Mouse (Mus musculus) embryonic fibroblast, embryonic 13.5 days (primary cell): ENCODE data around the gene Svs3a. TPM values are rescaled to one million over a fixed set of nuclear protein-coding genes. Genes with fewer than 3 reads are reported as not detected.
"Not testable (repeated sequence)": the region's sequence is repeated elsewhere in the genome, so short reads cannot be mapped to it uniquely, and the experiment has no call there.

Experiments
- H3K27ac ChIP-seq: 2 replicates; pipeline ENCODE4 v1.5.1; 2012; ENCODE audit warnings: low read length, control low read depth, inconsistent platforms; ENCODE audit not compliant: insufficient read depth
- H3K4me1 ChIP-seq: 2 replicates; pipeline ENCODE4 v1.6.1; 2011; ENCODE audit warnings: low read length; ENCODE audit not compliant: control insufficient read depth, insufficient read depth
- H3K4me3 ChIP-seq: 2 replicates; pipeline ENCODE4 v1.5.1; 2011; ENCODE audit warnings: mild to moderate bottlenecking, control low read depth, low read length; ENCODE audit not compliant: insufficient read depth
- CTCF ChIP-seq: IDR thresholded peaks from 2 replicates; pipeline ENCODE4 v1.5.1; 2011; ENCODE audit warnings: mild to moderate bottlenecking, control low read depth, low read length, moderate library complexity, borderline replicate concordance; ENCODE audit not compliant: insufficient read depth
- POLR2A ChIP-seq: IDR thresholded peaks from 2 replicates; pipeline ENCODE4 v1.6.1; 2011; ENCODE audit warnings: low read depth, mild to moderate bottlenecking, control low read depth, low read length, moderate library complexity
- polyA plus RNA-seq: library from polyadenylated mRNA; stranded (reverse); fragments of >200 nt; gene quantifications from 2 replicates; pipeline ENCODE4 v1.2.4, GENCODE M21; 2011; ENCODE audit warnings: low read depth; ENCODE audit not compliant: missing spikeins, insufficient read length

The Svs3a gene
- polyA plus RNA-seq: not detected in 2 replicates

DNA sequence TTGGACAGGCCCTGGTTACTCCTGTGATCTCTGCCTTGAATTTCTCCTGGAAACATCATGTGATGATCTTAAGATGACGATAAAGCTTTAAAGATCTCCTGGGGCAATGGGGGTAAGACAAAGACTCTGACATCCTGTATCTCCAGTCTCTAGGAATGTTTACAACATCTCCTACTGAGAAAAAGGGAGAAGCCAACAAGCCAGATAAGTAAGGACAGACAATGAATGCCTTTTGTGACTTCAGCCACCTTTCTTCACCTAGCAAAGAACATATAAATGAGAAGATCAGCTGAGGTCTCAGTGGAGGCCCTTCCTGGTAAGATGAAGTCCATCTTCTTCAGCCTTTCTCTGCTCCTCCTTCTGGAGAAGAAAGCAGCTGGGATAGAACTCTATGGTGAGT, at the start of gene Svs3a:
Gene Svs3a, plus strand, starts transcription at position 301 of the 400 bp plus-strand sequence.
- not testable (repeated sequence) for H3K27ac ChIP-seq, H3K4me3 ChIP-seq, H3K4me1 ChIP-seq

DNA sequence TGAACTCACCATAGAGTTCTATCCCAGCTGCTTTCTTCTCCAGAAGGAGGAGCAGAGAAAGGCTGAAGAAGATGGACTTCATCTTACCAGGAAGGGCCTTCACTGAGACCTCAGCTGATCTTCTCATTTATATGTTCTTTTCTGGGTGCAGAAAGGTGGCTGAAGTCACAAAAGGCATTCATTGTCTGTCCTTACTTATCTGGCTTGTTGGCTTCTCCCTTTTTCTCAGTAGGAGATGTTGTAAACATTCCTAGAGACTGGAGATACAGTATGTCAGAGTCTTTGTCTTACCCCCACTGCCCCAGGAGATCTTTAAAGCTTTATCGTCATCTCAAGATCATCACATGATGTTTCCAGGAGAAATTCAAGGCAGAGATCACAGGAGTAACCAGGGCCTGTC, 32.5 kb upstream of the Svs3a start, which contains the start of gene Svs3b:
Gene Svs3b, minus strand, starts transcription at position 101 of the 400 bp plus-strand sequence.
- H3K4me3 ChIP-seq: not testable (repeated sequence)

DNA sequence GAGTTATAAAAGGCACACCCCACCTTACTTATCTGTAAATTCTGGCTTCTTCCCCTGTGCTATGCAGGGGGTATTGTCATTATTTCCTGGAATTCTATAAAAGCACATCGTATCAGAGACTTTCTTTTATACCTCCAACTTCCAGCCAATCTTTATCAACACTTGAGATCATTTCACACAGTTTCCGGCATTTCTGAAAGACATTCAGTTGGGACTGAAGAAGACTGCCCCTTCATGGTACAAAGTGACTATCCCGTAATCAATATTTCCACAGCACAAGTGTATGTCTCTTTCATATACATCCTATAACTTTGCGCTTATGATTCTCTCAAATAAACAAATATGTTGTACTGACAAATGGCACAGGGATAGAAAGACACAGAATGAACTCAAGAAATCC, 10.7 kb upstream of the Svs3a start, which contains the start of gene Svs4:
Gene Svs4, minus strand, starts transcription at position 101 of the 400 bp plus-strand sequence.
- no peaks in the 10 kb centered on the region for H3K4me1 ChIP-seq
- no peak within 1 kb of the TSS for H3K27ac ChIP-seq
- H3K4me3 ChIP-seq: no peak within 1 kb of the TSS
- TF ChIP-seq CTCF: no peak
- no peak for TF ChIP-seq POLR2A

More for the DNA sequence above, 32.5 kb upstream of the Svs3a start, which contains the start of gene Svs3b:
- not testable (repeated sequence) for H3K4me1 ChIP-seq, H3K27ac ChIP-seq

DNA sequence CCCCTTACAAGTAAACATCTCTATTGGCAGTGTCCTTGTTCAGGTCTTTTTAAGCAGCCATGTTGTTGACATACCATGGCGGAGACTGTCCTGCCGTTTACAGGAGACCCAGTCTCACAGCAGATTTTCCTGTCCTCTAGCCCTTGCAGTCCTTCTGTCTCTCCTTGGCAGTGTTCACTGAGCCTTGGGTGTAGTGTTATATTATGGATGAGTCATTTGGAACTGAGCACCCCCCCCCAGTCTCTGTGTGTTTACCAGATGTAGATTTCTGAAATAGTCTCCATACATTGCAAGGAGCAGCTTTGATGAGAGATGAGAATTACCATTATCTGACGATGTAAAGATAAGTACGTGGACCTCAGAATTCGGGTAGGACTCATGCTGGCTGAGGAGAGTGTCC, 23.5 kb downstream of the Svs3a start:
- no peak overlapping the region for H3K4me3 ChIP-seq
- H3K4me1 ChIP-seq: no peaks in the 10 kb centered on the region
- TF ChIP-seq CTCF: no peak
- TF ChIP-seq POLR2A: no peak
- no peak overlapping the region for H3K27ac ChIP-seq

DNA sequence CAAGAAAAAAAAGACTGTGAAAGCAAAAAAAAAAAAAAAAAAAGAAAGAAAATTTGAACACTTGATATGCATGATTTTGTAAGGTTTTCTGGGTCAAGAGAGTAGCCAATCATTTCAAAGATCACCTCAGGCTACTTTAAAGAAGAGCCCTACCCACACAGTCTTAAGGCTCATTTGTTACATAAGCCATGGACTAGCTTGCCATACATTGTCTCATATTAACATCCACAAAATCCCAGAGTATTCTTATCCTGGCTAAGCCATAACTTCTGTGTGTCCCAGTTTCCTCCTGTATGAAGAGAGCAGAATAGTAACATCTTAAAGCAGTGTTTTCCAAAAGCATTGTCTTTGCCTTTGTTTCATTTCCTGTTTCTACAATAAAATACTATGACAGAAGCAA, 26.4 kb downstream of the Svs3a start:
- not testable (repeated sequence) for H3K4me1 ChIP-seq, H3K4me3 ChIP-seq, H3K27ac ChIP-seq

DNA sequence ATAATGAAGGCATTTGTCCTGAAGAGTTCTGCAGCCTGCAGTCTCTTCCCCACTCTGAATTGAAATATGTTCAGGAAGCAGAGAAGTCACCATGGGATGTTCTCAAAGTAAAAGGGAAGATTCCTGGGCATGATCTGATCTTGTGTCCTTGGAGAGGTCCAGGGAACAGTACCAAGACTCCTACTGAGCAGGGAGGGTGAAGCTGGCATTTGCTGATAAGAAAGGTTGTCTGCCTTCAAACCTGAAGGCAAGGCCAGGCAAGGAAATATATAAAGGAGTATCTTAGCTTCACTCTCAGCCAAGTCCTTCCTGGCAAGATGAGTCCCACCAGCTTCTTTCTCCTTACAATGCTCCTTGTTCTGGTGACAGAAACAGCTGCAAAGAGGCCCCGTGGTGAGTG, 27.4 kb downstream of the Svs3a start, which contains the start of gene Svs6:
Gene Svs6, plus strand, starts transcription at position 301 of the 400 bp plus-strand sequence.
- H3K4me1 ChIP-seq, H3K27ac ChIP-seq, H3K4me3 ChIP-seq: not testable (repeated sequence)

DNA sequence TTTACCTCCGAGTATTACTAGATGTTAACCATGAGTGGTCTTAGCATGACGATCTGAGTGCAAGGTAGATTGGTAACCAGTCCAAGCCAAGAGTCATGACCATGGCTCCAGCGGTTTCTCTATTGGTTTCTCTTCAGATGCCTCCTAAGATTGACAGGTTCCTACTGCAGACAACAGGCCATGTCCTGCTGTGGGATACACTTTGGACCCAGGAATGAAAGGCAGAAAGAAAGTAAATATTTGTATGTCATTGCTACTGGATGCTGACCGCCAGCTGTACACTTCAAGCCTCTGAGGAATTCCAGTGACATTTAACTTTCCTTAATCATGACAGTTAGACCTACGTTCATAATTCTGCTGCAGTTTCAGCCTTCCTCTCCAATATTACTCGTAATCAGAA, 31.9 kb downstream of the Svs3a start:
- no peak for TF ChIP-seq POLR2A
- no peak for TF ChIP-seq CTCF
- Histone ChIP-seq H3K4me3 (no peak overlapping the region), H3K4me1 (no peaks in the 10 kb centered on the region), H3K27ac (no peak overlapping the region)

DNA sequence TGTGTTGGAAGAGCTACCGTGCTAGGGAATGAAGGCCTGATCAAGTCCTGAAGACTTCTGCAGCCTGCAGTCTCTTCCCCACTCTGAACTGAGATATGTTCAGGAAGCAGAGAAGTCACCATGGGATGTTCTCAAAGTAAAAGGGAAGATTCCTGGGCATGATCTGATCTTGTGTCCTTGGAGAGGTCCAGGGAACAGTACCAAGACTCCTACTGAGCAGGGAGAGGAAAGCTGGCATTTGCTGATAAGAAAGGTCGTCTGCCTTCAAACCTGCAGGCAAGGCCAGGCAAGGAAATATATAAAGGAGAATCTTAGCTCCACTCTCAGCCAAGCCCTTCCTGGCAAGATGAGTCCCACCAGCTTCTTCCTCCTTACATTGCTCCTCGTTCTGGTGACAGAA, 43.4 kb downstream of the Svs3a start, which contains the start of gene Svs5:
Gene Svs5, plus strand, starts transcription at position 301 of the 400 bp plus-strand sequence.
- H3K27ac ChIP-seq, H3K4me1 ChIP-seq, H3K4me3 ChIP-seq: not testable (repeated sequence)

Other genes with a start within 250 kb of the Svs3a start
- 23.1 and 24.0 TPM in 2 replicates for gene Stk4, start 218.9 kb upstream of the Svs3a start, polyA plus RNA-seq
- gene Tomm34, start 218.1 kb upstream of the Svs3a start, polyA plus RNA-seq: 37.2 and 38.8 TPM in 2 replicates
- 0.23 and 1.1 TPM in 2 replicates for gene Kcns1, start 118.2 kb upstream of the Svs3a start, polyA plus RNA-seq
- not detected in 2 replicates for gene Wfdc5, start 106.5 kb upstream of the Svs3a start, polyA plus RNA-seq
- gene Wfdc12, start 98.7 kb upstream of the Svs3a start, polyA plus RNA-seq: not detected in 2 replicates
- not detected in 2 replicates for gene Wfdc15a, start 89.1 kb upstream of the Svs3a start, polyA plus RNA-seq
- gene Wfdc15b, start 67.6 kb upstream of the Svs3a start, polyA plus RNA-seq: not detected in 2 replicates
- not detected in 2 replicates for gene Svs2, start 50.8 kb upstream of the Svs3a start, polyA plus RNA-seq
- not detected in 2 replicates for gene Svs3b, start 32.6 kb upstream of the Svs3a start, polyA plus RNA-seq
- not detected in 2 replicates for gene Svs4, start 10.8 kb upstream of the Svs3a start, polyA plus RNA-seq
- gene Svs6, start 27.5 kb downstream of the Svs3a start, polyA plus RNA-seq: not detected in 2 replicates
- gene Svs5, start 43.5 kb downstream of the Svs3a start, polyA plus RNA-seq: not detected in 2 replicates
- gene Slpi, start 99.8 kb downstream of the Svs3a start, polyA plus RNA-seq: 0.90 TPM in 1 of 2 replicates, not detected in the other
- not detected in 2 replicates for gene Rbpjl, start 113.9 kb downstream of the Svs3a start, polyA plus RNA-seq
- gene Matn4, start 115.9 kb downstream of the Svs3a start, polyA plus RNA-seq: 0.18 and 3.1 TPM in 2 replicates
- 242 and 248 TPM in 2 replicates for gene Sdc4, start 154.6 kb downstream of the Svs3a start, polyA plus RNA-seq
- 23.1 and 23.6 TPM in 2 replicates for gene Sys1, start 167.7 kb downstream of the Svs3a start, polyA plus RNA-seq
- gene Gm20458, start 171.7 kb downstream of the Svs3a start, polyA plus RNA-seq: 4.1 and 5.8 TPM in 2 replicates
- not detected in 2 replicates for gene Trp53tg5, start 184.5 kb downstream of the Svs3a start, polyA plus RNA-seq
- gene Dbndd2, start 196.8 kb downstream of the Svs3a start, polyA plus RNA-seq: 13.8 and 19.0 TPM in 2 replicates
- 59.6 and 66.3 TPM in 2 replicates for gene Pigt, start 208.3 kb downstream of the Svs3a start, polyA plus RNA-seq